Mouse (Mus musculus) heart, adult 2 months (tissue): ENCODE measurements around the gene Trp53i11.

Source experiments
- CTCF ChIP-seq: fragments of 200-600 bp; IDR thresholded peaks from 2 replicates; pipeline ENCODE4 v1.8.1; 2022; ENCODE audit warnings: antibody characterized with exemption, mild to moderate bottlenecking, moderate library complexity
- EP300 ChIP-seq: fragments of 200-500 bp; IDR thresholded peaks from 2 replicates; pipeline ENCODE4 v1.6.1; 2011; ENCODE audit warnings: low read depth, low read length, control low read depth; ENCODE audit not compliant: insufficient read depth
- POLR2A ChIP-seq: fragments of 200-500 bp; IDR thresholded peaks from 2 replicates; pipeline ENCODE4 v1.6.1; 2011; ENCODE audit warnings: mild to moderate bottlenecking, low read depth, low read length, control low read depth; ENCODE audit not compliant: insufficient read depth

GRCm38 (mm10) chr2:93237055-93237454, 49.7 kb downstream of the Trp53i11 start:
- TF ChIP-seq CTCF = no peak
- no peak for TF ChIP-seq POLR2A
- TF ChIP-seq EP300 = no peak
